Mouse (Mus musculus) fibroblast of lung, adult 2 months (primary cell): ENCODE measurements around the gene Ell.
"Not testable (repeated sequence)": the region's sequence is repeated elsewhere in the genome, so short reads cannot be mapped to it uniquely, and the experiment has no call there.

ENCODE experiments used
- DNase-seq: peaks from one replicate; pipeline ENCODE4 v3.0.0-alpha.2; 2011; ENCODE audit warnings: low read depth

Gene Ell

DNA sequence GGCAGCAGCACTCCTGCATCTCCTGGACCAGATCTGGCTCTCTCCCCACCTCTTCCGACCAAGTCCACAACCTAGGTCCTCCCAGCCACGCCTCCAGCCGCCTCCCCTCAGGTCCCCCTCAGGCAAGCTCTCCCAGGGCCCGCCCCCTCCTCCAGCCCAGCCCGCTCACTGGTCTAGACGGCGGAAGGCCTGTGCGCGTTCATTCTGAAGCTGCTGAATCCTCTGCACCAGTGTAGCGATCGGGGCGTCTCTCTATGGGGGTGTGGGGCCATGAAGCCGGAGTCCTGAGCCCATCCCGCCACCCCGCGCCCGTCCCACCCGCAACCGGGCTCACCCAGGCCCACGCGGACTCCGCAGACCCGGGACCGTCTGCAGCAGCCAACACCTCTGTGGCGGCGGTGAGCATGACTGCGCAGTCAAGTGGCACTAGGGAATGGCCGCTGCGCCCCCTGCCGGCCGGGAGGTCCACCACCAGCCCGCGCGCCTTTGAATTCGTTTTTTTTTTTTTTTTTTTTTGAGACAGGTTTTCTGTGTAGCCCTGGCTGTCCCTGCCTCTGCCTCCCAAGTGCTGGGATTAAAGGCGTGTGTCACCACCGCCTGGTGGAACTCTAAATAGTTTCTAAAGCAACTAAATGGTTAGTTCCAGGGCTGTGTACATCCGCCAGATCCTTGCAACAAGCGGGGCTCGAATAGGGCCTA is 32.8 kb upstream of the Ell start, which contains the start of gene Rex1bd:
Gene Rex1bd (minus strand): TSS at position 425 of the 699 bp plus-strand sequence.
- peak; percentile 81 for DNase-seq

- DNase-seq = no peak
Observed at GRCm38 (mm10) chr8:70507027-70507393, 32.2 kb upstream of the Ell start.

DNA sequence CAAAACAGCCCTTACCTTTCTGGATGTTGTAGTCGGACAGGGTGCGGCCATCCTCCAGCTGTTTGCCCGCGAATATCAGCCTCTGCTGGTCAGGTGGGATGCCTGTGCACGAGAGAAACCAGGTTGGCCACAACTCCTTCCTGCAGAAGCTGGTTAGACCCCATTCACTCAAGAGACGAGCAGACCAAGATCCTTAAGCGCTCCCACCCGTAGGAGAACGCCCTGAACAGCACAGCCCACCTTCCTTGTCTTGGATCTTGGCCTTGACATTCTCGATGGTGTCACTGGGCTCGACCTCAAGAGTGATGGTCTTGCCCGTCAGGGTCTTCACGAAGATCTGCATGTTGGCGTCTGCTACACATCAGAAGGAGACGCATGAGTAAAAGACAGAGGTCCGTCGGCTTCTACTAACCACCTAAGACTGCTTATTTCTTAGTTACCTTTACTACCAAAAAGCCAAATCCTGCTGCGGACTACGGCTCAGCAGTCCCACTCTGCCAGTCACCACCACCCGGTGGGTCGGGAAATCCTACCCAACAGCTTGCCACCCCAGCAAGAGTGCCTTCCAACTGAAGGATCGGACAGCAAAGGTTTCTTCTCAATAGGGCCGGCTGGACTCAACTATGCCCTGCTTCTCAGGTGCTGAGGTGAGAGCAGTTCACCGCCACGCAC is 29.8 kb upstream of the Ell start:
- no peak for DNase-seq

GRCm38 (mm10) chr8:70510228-70510915 is 28.9 kb upstream of the Ell start, which contains the start of gene Uba52:
Gene Uba52 (minus strand): TSS chr8:70510801.
- peak; percentile 92 for DNase-seq

DNA sequence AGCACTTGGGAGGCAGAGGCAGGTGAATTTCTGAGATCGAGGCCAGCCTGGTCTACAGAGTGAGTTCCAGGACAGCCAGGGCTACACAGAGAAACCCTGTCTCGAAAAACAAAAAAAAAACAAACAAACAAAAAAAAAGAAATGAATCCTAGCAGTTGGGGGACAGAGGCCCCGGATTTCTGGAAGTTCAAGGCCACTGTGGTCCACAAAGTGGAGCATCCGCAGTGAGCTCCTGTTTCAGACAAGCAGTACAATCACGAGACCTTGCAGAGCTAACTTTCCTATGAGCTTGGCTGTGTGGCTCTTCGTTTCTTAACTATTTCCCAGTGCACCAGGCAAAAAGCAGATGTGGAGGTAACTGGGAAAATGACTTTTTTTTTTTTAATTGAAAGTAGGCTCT is 28.1 kb upstream of the Ell start:
- not testable (repeated sequence) for DNase-seq

- DNase-seq = no peak
Observed at GRCm38 (mm10) chr8:70511770-70512169, 27.5 kb upstream of the Ell start.

- no peak for DNase-seq
Observed at GRCm38 (mm10) chr8:70512253-70512903, 26.9 kb upstream of the Ell start.

- DNase-seq = no peak
Observed at GRCm38 (mm10) chr8:70513441-70513840, 25.8 kb upstream of the Ell start.

DNA sequence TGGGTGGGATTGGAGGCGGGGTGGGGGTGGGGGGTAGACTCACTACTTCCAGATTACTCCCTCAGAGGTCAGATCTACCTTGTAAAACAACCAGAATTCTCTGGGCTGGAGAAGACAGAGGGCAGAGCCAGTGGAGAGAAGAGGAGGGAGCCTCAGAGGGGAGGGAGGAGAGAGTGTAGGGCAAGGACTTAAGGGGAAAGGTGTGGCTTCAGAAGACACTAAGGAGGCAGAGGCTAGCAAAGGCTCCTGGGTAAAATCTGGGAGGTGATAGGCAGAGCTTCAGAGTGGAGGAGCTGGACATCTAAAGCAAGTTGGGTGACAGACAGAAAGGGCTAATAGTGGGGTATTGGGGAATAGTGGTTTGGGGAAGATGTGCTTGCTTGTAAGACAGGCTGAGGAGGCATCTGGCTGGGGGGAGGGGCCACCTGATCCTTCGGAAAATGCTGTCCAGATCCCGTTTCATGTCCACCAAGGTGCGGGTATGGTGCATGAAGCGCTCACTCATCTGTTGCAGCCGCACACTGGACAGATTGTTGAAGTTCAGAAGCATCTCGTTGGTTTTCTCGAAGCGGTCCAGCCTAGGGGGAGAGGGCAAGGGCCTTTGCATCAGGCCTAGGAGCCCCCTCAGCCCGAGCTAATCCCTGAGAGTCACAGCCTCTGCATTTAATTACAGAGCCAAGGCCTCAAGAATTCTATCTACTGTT is 21.2 kb upstream of the Ell start:
- DNase-seq = no peak

DNA sequence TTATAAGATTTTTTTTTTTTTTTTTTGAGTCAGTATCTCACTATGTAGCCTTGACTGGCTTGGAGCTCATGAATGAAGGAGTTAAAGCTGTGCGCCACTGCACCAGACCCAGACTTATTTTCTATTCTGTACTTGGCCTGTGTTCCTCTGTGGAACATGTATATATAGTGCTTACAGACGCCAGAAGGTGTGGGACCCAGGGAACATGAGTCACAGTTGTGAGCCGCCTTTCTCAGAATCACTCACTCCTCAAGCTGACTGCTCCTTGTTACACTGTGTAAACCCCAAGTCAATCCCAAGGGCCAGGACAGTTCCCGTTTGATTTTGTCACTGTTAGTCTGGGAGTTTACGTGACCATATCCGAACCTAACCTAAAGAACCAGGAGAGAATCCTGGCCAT is 20.2 kb upstream of the Ell start:
- DNase-seq = no peak

DNA sequence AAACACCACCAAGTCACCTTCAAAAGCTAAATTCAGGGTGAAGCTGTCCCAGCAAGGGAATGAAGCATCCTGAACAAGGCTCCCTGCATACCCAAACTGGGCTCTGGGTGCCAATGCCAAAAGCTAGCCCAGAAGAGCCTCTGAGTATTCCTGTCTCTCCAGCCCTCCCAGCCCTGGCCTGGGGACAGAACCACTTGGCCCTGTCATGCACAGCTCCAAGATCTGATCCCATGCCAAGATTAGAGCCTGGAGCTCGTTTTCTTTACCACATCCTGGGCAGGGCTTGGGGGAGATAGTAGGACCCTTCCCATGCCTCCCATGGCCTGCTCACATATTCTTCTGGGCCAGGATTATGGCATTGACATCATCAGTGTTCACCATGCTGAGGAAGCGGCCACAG is 19.7 kb upstream of the Ell start:
- no peak for DNase-seq

GRCm38 (mm10) chr8:70522592-70523403 is 16.5 kb upstream of the Ell start:
- peak; percentile 91 for DNase-seq

DNA sequence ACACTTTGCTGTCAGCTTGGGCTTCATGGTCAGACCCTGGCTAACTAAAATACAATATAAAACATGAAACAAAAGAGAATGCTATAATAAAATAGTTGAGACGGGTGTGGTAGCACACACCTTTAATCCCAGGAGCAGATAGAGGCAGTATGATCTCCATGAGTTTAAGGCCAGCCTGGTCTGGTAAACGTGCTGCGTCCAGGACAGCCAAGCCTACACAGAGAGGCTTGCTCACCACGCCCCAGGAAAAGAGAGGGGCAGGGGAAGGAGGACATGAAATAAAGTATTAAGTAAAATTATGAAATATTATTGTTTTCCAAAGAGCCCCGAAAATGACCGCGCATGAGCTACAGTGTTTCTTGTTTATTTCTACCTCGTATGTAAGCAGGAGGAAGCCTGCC is 12.1 kb upstream of the Ell start:
- no peak for DNase-seq

GRCm38 (mm10) chr8:70527512-70528181 is 11.6 kb upstream of the Ell start, which contains the start of the genes Fkbp8 and Kxd1:
Gene Fkbp8 (plus strand): TSS chr8:70527724.
Gene Kxd1 (minus strand): TSS chr8:70527956.
- peak; percentile 90 for DNase-seq

GRCm38 (mm10) chr8:70528182-70528797 is 11.0 kb upstream of the Ell start:
- DNase-seq = no peak

DNA sequence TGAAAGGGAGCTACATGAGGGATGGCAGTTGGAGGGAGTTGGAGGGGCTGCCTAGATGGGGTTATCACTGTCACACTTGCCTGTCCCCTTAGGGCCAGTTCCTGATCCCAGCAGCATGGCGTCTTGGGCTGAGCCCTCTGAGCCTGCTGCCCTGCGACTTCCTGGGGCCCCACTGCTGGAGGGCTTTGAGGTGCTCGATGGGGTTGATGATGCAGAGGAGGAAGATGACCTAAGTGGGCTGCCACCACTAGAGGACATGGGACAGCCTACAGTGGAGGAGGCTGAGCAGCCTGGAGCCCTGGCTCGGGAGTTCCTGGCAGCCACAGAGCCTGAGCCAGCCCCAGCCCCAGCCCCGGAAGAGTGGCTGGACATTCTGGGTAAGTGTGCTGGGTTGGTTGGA is 10.0 kb upstream of the Ell start:
- no peak for DNase-seq

GRCm38 (mm10) chr8:70529741-70530161 is 9.5 kb upstream of the Ell start:
- DNase-seq = no peak

- DNase-seq = no peak
Observed at GRCm38 (mm10) chr8:70530314-70530713, 8.9 kb upstream of the Ell start.

- DNase-seq = no peak
Observed at GRCm38 (mm10) chr8:70534281-70534680, 5.0 kb upstream of the Ell start.

DNA sequence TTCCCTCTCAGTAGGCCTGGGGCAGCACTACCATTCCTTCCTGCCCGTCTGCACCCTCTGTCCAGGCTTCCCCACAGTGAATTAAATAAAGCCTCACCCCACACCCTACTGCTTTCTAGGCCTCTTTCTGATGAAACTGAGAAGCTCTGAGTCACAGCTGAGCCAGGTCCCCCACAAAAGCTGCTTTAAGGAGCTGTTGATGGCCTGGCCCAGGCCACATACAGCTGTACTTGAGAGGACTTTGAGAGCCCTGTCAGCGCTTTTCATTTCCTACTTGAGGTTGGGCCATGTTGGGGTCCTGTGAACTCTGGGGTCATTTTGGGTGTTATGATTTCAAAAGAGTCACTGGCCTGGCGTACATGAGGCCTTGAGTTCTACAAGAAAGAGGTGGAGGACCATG is 4.0 kb upstream of the Ell start:
- DNase-seq = no peak
